Mouse (Mus musculus): ENCODE measurements around the gene Lrrc58.

The Lrrc58 gene

DNA sequence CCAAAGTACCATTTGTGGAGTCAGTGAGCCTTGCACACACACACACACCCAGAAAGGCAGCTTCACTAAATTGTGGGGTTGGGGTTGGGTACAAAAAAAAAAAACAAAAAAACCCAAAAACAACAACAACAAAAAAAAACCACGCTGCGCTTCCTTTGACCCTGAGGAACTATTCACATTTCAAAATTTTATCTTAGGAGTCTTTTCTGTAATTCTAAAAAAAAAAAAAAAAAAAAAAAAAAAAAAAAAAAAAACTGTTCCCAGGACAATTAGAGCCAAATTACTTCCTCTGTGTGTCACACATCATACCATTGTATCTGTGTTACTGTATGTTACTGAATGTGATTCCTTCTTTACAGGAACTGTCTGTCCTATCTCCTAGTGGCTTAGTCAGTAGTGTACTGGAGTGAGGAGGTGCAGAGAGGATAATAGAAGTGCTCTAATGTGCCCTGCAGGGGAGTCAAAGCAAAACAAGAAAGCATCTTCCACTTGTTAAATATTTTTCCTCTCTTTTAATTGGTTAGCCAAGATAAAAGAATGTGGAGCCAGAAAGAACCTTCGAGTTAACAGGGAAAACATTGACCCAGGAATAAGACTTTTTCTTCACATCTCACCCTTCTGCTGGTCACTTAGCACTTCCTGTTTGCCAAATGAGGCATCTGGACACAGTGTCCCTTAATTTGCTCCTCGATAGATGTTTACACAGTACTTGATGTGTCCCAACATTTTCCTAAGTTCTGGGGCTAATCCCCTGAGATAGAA, 1.5 kb downstream of the Lrrc58 start:
- DNase-seq, result peak; percentile 27

DNA sequence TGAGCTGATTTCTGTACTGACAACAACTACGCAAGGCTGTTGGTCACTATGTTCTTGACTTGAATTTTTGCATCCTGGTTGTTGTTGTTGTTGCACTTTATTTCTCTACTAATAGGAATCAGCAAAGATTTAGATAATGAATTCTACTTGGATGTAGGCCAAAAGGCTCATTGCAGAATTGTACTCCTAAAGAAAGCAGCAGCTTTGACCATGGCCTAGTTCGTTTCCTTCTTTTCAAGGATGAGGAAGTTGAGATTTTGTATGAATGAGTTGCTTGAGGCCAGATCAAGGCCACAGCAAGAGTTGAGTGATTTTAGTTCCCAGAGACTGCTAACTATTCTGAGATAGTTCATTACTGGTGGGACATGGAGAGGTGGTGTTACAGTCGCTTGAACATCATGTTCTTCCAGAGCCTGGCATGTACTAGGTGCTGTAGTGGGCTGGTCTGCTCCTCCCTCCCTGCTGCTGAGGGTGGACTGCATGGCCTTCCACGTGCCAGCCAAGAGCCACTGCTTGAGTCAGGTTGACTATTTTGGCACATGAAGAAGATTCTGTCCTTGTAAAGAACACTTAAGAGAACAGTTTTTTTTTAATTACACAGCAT, 3.0 kb downstream of the Lrrc58 start:
- DNase-seq, result peak; percentile 22

DNA sequence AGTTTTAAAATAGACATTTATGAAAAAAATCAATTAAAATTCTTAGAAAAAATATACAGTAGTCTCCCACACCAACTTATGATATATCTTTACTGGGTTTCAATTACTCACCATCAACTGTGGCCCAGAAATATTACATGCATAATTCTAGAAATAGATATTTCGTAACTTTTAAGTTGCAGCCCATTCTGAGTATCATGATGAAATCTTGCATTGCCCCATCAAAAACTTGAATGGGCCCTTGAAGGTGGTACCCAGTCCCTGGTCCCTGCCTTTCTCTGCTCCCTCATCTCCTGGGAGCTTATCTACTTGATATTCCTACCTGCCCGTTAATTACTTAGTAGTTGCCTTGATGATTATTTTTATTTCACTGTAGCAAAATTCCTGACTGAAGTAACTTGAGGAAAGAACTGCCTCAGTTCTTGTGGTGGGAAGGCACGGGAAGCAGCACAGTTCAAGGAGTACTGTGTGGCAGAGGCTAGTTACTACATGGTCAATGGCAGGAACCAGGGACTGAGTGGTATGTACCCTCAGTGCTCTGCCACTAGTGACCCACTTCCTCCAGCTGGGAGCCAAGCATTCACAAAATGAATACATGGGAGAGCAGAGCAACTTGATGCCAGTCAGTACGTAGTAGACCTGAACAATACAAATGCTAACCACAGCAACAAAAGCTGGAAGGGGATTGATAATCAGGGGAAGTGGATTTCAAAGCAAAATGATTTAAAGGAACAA, 6.5 kb downstream of the Lrrc58 start:
- no peak for DNase-seq

DNA sequence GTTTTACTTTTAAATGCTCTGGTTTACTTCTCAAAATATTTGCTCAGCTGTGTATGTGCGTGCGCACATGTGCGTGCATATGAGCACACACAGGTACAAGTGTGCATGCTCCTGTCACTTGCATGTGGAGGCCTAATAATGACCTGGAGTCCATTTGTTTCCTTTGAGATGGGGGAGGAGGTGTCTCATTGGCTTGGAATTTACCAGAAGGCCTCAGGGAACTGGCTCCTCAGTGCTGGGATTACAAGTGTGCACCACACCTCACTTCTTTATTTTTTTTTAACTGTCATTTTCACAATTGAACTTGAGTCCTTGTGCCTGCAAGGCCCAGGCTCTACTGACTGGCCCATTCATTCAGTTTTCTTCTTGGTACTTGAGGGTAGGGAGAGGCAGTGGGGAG, 9.2 kb downstream of the Lrrc58 start:
- no peak for DNase-seq

GRCm38 (mm10) chr16:37878951-37879505, 10.8 kb downstream of the Lrrc58 start:
- DNase-seq, result no peak

- no peak for DNase-seq
Observed at GRCm38 (mm10) chr16:37879750-37880419, 11.7 kb downstream of the Lrrc58 start.

- no peak for DNase-seq
Observed at GRCm38 (mm10) chr16:37881168-37881567, 13.0 kb downstream of the Lrrc58 start.

GRCm38 (mm10) chr16:37888986-37889385, 20.8 kb downstream of the Lrrc58 start:
- DNase-seq, result no peak

DNA sequence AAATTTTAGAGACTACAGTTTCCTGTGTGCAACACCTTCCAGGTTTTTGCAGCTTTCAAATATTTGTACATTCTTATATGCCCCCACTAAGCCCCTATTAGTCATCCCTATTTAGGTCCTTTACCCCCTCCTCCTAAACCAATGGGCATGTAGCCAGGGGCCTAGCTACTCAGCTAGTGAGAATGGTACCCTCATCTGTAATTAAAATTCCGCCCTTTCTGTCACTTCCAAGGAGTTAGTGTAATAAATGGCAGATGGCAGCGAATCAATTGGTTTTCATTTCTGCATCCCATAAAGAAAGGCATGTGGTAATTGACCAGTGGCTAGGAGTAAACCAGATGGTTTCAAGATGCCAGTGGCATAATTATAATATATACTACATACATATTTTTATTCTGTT, 24.5 kb downstream of the Lrrc58 start:
- DNase-seq, result no peak

- no peak for DNase-seq
Observed at GRCm38 (mm10) chr16:37893381-37893780, 25.2 kb downstream of the Lrrc58 start.

DNA sequence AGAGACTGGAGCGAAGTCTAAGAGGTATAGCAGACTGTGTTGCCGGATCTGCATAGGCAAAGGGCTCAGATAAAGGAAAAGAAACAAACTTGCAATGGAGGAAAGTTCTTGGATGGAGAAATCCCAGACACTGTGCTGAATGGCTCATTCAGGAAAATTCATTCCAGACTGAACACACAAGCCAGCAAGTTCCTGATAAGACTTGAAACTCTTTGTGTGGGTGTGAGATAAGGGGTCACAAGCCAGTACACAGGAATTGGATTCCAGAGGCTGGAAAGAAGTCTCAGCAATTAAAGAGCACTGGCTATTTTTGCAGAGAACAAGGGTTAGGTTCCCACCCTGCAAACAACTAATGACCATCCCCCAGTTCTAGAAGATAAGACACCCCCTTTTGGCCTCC, 25.8 kb downstream of the Lrrc58 start:
- DNase-seq, result no peak

DNA sequence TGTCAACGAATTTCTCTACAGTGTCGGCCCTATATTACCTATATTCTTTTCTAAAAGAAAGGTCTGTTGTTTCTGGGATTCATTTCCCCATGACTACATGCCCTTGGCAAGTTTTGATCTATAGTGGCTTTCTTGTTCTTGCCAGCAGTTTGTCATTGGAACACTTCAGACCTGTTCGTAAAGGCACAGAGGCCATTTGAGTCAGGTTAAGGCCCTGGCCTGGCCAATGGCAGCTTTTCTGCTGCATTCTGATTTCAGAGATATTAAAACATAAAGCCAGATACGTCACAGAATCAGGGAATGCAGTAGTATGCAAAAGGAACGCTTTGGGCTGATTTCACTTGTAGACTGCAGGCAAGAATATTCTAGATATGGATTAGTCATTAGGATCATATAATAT, 30.6 kb downstream of the Lrrc58 start:
- no peak for DNase-seq

DNA sequence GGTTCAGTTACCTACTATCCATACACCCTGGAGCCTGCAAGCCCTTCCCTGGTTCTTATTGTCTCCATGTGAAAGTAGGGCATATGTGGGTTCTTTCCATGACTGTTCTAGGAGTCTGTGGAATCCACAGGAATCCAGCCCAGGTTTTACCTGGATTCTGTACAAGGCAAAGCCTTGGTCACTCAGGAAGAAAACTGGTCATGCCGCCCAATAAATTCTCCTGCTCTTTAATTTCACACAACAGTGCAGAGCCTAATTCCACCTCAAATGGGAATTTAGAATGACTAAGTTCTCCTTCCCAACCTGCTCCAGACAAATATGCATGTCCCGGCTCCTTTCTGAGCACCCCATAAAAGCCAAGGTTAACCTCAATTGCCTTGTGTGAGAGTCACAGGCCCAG, 31.2 kb downstream of the Lrrc58 start:
- DNase-seq, result no peak

DNA sequence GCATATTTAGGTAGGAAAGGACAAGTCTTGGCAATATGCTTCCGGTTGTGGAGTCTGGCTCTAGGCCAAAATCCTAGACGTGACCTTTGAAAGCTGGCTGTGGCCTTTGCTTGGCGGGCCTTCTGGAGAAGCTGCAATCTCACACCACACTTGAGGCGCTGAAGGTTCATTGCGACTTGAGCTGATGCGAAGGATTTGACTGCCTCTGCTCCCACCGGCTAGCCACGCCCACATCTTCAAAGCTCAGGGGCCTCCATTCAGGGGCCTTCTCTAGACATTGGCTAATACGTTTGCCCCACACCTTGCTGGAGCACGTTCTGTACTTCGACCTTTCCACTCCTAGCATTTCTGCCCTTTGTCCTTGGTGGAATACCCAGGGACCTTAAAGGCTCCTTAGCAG, 33.1 kb downstream of the Lrrc58 start:
- DNase-seq, result no peak

DNA sequence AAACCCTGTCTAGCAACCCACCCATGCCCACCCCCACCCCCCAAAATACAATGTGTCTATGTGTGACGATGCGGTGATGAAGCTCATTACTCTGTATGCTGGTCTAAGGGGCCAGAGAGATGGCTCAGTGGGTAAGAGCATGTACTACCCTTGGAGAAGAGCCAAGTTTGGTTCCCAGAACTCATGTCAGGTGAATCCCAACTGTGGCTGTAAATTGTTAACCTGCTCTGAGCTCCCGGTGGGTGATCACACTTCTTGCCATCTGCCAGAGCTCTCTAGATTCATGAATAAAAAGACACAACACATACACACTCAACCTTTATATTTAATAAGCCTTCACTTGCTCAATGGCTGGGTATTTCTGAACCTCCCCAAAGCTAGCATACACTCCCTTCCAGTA, 38.3 kb downstream of the Lrrc58 start:
- no peak for DNase-seq

GRCm38 (mm10) chr16:37911086-37911485, 42.9 kb downstream of the Lrrc58 start:
- no peak for DNase-seq

- peak; percentile 8 for DNase-seq
Observed at GRCm38 (mm10) chr16:37916138-37916817, 48.1 kb downstream of the Lrrc58 start, which contains the start of gene Gpr156. Gene Gpr156, plus strand, starts transcription at chr16:37916496.

DNA sequence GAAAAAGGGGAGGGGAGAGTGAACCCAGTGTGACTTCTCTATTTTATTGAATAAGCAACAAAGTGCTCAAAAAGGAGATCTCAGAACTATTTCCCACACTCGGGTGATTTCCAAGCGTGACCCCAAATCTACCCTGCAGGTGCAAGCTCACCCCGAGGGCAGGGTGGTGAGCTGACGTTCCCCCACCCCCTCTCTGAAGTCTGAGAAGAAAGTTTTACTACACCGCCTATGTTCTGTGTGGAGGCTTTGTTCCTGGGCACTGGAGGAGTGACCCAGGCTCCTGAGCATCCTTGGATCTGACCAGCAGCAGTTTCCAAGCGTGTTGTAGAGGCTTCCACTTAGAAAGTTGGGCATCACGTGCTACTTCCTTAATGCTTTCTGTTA, 48.6 kb downstream of the Lrrc58 start:
- DNase-seq, result no peak

GRCm38 (mm10) chr16:37919000-37919399, 50.8 kb downstream of the Lrrc58 start:
- no peak for DNase-seq

GRCm38 (mm10) chr16:37920842-37921409, 52.7 kb downstream of the Lrrc58 start:
- DNase-seq, result no peak

DNA sequence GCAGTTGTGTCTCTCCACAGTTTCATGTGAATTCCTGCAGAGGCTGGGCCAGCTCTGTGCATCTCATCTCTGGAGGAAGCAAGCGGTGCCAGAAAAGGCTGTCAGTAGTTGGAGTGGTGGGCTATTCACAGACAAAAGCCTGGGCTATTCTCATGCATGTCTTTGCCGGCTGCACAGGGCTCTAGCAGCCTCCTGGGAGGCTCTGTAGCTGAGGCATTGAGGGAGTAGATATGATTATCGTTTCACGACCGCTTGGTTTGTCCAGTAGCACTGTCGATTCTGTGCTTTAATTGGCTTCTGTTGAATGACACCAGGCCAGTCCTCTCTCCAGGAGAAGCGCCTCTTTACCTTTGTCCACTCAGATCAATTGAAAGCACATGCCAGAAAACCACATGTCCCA, 57.9 kb downstream of the Lrrc58 start:
- DNase-seq, result no peak

GRCm38 (mm10) chr16:37927117-37927516, 58.9 kb downstream of the Lrrc58 start:
- DNase-seq, result no peak

All from cerebellum, adult 9-10 months (tissue).